ENCODE assay signal across 38 mouse cellular contexts in the genomic region with DNA sequence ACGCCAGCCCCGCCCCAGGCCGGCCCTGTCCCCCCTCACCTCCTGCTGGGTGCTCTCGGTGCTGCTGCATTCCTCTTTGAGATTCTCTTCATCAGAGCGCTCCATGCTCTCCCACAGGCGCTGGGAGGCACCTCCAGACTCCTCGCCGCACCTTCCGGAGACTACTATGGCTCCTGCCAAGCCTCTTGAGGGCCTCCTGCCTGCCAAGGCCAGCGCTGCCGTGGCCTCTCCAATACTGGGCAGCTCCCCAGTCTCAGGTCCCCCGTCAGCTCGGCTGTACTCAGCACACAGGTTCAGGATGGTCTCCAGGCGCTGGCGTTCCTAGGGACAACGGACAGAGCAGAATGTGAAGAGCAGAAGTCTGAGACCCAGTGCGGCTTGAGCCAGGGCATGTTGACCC. TPM values are rescaled to one million over a fixed set of nuclear protein-coding genes. Genes with fewer than 3 reads are reported as not detected.
DNase-seq lines count a peak whose midpoint lies in the region; ATAC-seq and TF ChIP-seq lines count a peak whose summit lies in the region.
"Had no signal": no experiment of that assay in that cellular context is flagged by ENCODE, and none has a peak within 500 bp of the region (broad histone marks: within the 10 kb centered on the region; RNA-seq: fewer than 3 reads in every experiment).

No protein-coding gene starts in this region.

- H3K9me3 ChIP-seq in stomach, embryonic 16.5 days (replicated peaks; ENCODE audit: control insufficient read depth, low read length), result no peaks in the 10 kb centered on the region
- H3K9me3 ChIP-seq: embryonic facial prominence, embryonic 12.5 days; forebrain, embryonic 10.5 days; forebrain, embryonic 15.5 days; hindbrain, embryonic 12.5 days; limb, embryonic 12.5 days; liver, embryonic 15.5 days had no signal

- peak overlapping the region; percentile 10; the same call in 1 of the 2 replicates for H3K9ac ChIP-seq in stomach, embryonic 16.5 days (ENCODE audit: low read length)
- H3K9ac ChIP-seq: embryonic facial prominence, embryonic 12.5 days; forebrain, embryonic 15.5 days; hindbrain, embryonic 12.5 days; limb, embryonic 12.5 days; liver, embryonic 15.5 days had no signal

- peak overlapping the region; percentile 21; the same call in 1 of the 2 replicates for H3K27ac ChIP-seq in gastrocnemius, adult 2 months
- H3K27ac ChIP-seq in stomach, embryonic 16.5 days (ENCODE audit: low read length), result 0 out of 2 replicates have a peak overlapping the region, but pooled peaks have one; percentile 54
- H3K27ac ChIP-seq: embryonic facial prominence, embryonic 12.5 days; forebrain, embryonic 10.5 days; forebrain, embryonic 15.5 days; hindbrain, embryonic 12.5 days; hindbrain, postnatal 0 days; layer of hippocampus, adult 2 months; limb, embryonic 12.5 days; liver, embryonic 15.5 days had no signal

- peak; percentile 42 for DNase-seq in gastrocnemius, adult 2 months
- DNase-seq in gastrocnemius, postnatal 10 days, result no peak
- peak; percentile 71 for DNase-seq in ZHBTc4 (ENCODE audit: low read depth, low spot score)
- DNase-seq in lung, postnatal 14 days, result peak; percentile 38
- no peak for DNase-seq in heart, postnatal 14 days
- no peak for DNase-seq in layer of hippocampus, adult 9-10 months (ENCODE audit: low spot score)
- DNase-seq: B cell, adult 2 months; cerebellum, adult 11 months; cerebellum, adult 9-10 months; cerebellum, postnatal 36 days; kidney, adult 9 months; kidney, postnatal 25 days; layer of hippocampus, postnatal 36 days; right cerebral cortex, adult 18-20 months; thymus, postnatal 4 days had no signal

- no peak for ATAC-seq in stomach, embryonic 16.5 days (ENCODE audit: insufficient read depth, low FRiP score)
- ATAC-seq: forebrain, embryonic 15.5 days; hindbrain, postnatal 0 days; intestine, embryonic 16.5 days; midbrain, embryonic 16.5 days had no signal

- H3K27me3 ChIP-seq in stomach, embryonic 16.5 days (ENCODE audit: control insufficient read depth, insufficient read depth, low read length), result no peaks in the 10 kb centered on the region
- H3K27me3 ChIP-seq: embryonic facial prominence, embryonic 12.5 days; forebrain, embryonic 15.5 days; hindbrain, embryonic 12.5 days; limb, embryonic 12.5 days had no signal

- WGBS in stomach, embryonic 16.5 days, result 68% methylated on average over 17 of the region's 17 CpGs

- H3K4me3 ChIP-seq in gastrocnemius, adult 2 months, result no peak overlapping the region
- H3K4me3 ChIP-seq in stomach, embryonic 16.5 days (replicated peaks; ENCODE audit: low read length), result no peak overlapping the region
- H3K4me3 ChIP-seq: embryonic facial prominence, embryonic 12.5 days; forebrain, embryonic 10.5 days; forebrain, embryonic 15.5 days; hindbrain, embryonic 12.5 days; layer of hippocampus, adult 2 months; limb, embryonic 12.5 days; liver, embryonic 15.5 days had no signal

- H3K4me1 ChIP-seq in stomach, embryonic 16.5 days (ENCODE audit: control insufficient read depth, insufficient read depth, low read length), result peaks cover 15% of the 10 kb centered on the region

- 0 out of 2 replicates have a peak, but pooled peaks cover 4% of the 10 kb centered on the region for H3K36me3 ChIP-seq in stomach, embryonic 16.5 days (ENCODE audit: control insufficient read depth, insufficient read depth, low read length)
- H3K36me3 ChIP-seq: liver, embryonic 15.5 days had no signal

- TF ChIP-seq CTCF in gastrocnemius, adult 2 months (IDR thresholded peaks at IDR 0.05), result no peak

- intact Hi-C loops in gastrocnemius, adult 2 months (cut with DNase I), result no loop called here
- intact Hi-C loops in heart, postnatal 14 days (cut with DNase I), result no loop called here

- H3K4me2 ChIP-seq in stomach, embryonic 16.5 days (ENCODE audit: low read depth, low read length), result 0 out of 2 replicates have a peak overlapping the region, but pooled peaks have one; percentile 7
- H3K4me2 ChIP-seq: embryonic facial prominence, embryonic 12.5 days; forebrain, embryonic 15.5 days; hindbrain, embryonic 12.5 days; limb, embryonic 12.5 days; liver, embryonic 15.5 days; midbrain, embryonic 11.5 days had no signal

RNA-seq across cellular contexts. Expression of gene Phldb1, which starts 23.4 kb away (rescaled TPM):
- 10 to 100 TPM; 29.3 to 32.1 TPM for total RNA-seq in gastrocnemius, adult 2 months (2021)
- 10 to 100 TPM; 49.8 to 82.4 TPM for total RNA-seq in gastrocnemius, postnatal 10 days (2021)
- 22.4 and 24.5 TPM in 2 replicates for polyA plus RNA-seq in stomach, embryonic 16.5 days (2015; fragmentation: Nextera tagmentation; extraction: Ambion mirVana)
- total RNA-seq in heart, postnatal 14 days (2021), result 100 to 1,000 TPM; 124 to 132 TPM
- total RNA-seq: neutrophil, adult 5-6 weeks had no signal

RNA-seq across cellular contexts. Expression of gene Treh, which starts 38.6 kb away (rescaled TPM):
- total RNA-seq in gastrocnemius, adult 2 months (2021), result not detected
- not detected for total RNA-seq in gastrocnemius, postnatal 10 days (2021)
- not detected in 2 replicates for polyA plus RNA-seq in stomach, embryonic 16.5 days (2015; fragmentation: Nextera tagmentation; extraction: Ambion mirVana)
- not detected for total RNA-seq in heart, postnatal 14 days (2021)
- total RNA-seq: ES-E14; gastrocnemius, adult 18-20 months; heart, adult 8-10 months; heart, postnatal 25 days; hindbrain, postnatal 0 days; layer of hippocampus, postnatal 36 days; megakaryocyte, adult 5-6 weeks; neutrophil, adult 5-6 weeks had no signal
- polyA plus RNA-seq: embryonic facial prominence, embryonic 12.5 days; forebrain, embryonic 10.5 days; forebrain, embryonic 15.5 days; heart, embryonic 14.5 days; hindbrain, embryonic 12.5 days; hindbrain, postnatal 0 days; limb, embryonic 12.5 days; liver, embryonic 15.5 days; lung, embryonic 16.5 days; midbrain, embryonic 11.5 days; midbrain, embryonic 16.5 days; neural tube, embryonic 11.5 days; spleen, adult 2 months; testis, adult 2 months had no signal

RNA-seq across cellular contexts. Expression of gene Arcn1, which starts 56.0 kb away (rescaled TPM):
- total RNA-seq in gastrocnemius, adult 2 months (2021), result 10 to 100 TPM; 83.0 to 85.3 TPM
- 10 to 100 TPM; 85.6 to 97.8 TPM for total RNA-seq in gastrocnemius, postnatal 10 days (2021)
- 212 and 218 TPM in 2 replicates for polyA plus RNA-seq in stomach, embryonic 16.5 days (2015; fragmentation: Nextera tagmentation; extraction: Ambion mirVana)
- total RNA-seq in heart, postnatal 14 days (2021), result 10 to 100 TPM; 80.1 to 88.6 TPM

RNA-seq across cellular contexts. Expression of gene Ift46, which starts 56.1 kb away (rescaled TPM):
- 10 to 100 TPM; 27.4 to 28.4 TPM for total RNA-seq in gastrocnemius, adult 2 months (2021)
- total RNA-seq in gastrocnemius, postnatal 10 days (2021), result 10 to 100 TPM; 45.2 to 53.1 TPM
- polyA plus RNA-seq in stomach, embryonic 16.5 days (2015; fragmentation: Nextera tagmentation; extraction: Ambion mirVana), result 76.3 and 77.3 TPM in 2 replicates
- 10 to 100 TPM; 32.7 to 41.8 TPM for total RNA-seq in heart, postnatal 14 days (2021)

Comparison
In these comparisons a context has a peak if more than half of its experiments do, and no peak if none do; other contexts are left out.
1. DNase-seq: peak in gastrocnemius, adult 2 months (single experiment), ZHBTc4 (single experiment) and lung, postnatal 14 days (single experiment); none in gastrocnemius, postnatal 10 days (single experiment), heart, postnatal 14 days (0 of 2) and layer of hippocampus, adult 9-10 months (single experiment).